Mouse (Mus musculus) granulocyte monocyte progenitor cell, adult 5-6 weeks (primary cell): Measurements from ENCODE around the gene Rnf180. TPM values are rescaled to one million over a fixed set of nuclear protein-coding genes. Genes with fewer than 3 reads are reported as not detected.

Experiments
- ATAC-seq: replicated peaks from 2 replicates; pipeline ENCODE4 v1.8.0; 2016; ENCODE audit warnings: mild to moderate bottlenecking, moderate TSS enrichment, inconsistent platforms; ENCODE audit not compliant: poor library complexity, severe bottlenecking
- total RNA-seq, 2 experiments: library from RNA; stranded (forward) in 1 of 2; stranded (reverse) in 1 of 2; fragments of 200-712, 200-1000 nt in 1 of 2; fragments of >200 nt in 1 of 2; fragmentation: Nextera tagmentation in 1 of 2; gene quantifications; 2 replicates each; pipeline ENCODE4 v1.2.3; 2014 to 2017

Rnf180 gene
- total RNA-seq, 2 experiments from 2014 or later = 2.9 to 3.7 TPM

GRCm38 (mm10) chr13:105256757-105257433, 37.7 kb downstream of the Rnf180 start:
- ATAC-seq = no peak

- ATAC-seq = no peak
These were observed 43.8 kb downstream of the Rnf180 start for GRCm38 (mm10) chr13:105250767-105251166.

- no peak for ATAC-seq
These were observed 44.4 kb downstream of the Rnf180 start for GRCm38 (mm10) chr13:105250264-105250663.

GRCm38 (mm10) chr13:105249599-105249998, 45.0 kb downstream of the Rnf180 start:
- ATAC-seq = no peak

GRCm38 (mm10) chr13:105247691-105248090, 46.9 kb downstream of the Rnf180 start:
- ATAC-seq = no peak

- ATAC-seq = no peak
These were observed 53.8 kb downstream of the Rnf180 start for GRCm38 (mm10) chr13:105240810-105241209.

DNA sequence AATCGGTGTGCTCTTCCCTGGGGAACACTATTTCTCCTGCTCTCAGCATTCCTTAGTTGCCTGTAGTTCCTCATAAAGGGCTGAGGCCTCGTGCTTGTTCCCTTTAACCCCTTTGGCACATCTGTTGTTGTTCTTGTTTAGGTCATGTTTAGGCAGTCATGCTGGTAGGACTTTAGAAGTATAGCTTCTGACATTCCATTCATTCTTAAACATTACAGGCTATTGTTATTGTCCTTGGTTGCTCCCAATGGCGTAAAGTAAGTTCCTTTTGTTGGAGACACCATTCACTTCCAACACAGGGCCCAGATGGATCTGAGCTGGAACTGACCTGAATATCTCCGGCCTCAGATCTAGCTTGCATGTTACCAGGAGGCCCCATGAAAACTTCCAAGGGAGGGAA, 67.5 kb downstream of the Rnf180 start:
- no peak for ATAC-seq

GRCm38 (mm10) chr13:105224048-105224447, 70.6 kb downstream of the Rnf180 start:
- no peak for ATAC-seq

GRCm38 (mm10) chr13:105223147-105223546, 71.5 kb downstream of the Rnf180 start:
- peak; percentile 59 for ATAC-seq

DNA sequence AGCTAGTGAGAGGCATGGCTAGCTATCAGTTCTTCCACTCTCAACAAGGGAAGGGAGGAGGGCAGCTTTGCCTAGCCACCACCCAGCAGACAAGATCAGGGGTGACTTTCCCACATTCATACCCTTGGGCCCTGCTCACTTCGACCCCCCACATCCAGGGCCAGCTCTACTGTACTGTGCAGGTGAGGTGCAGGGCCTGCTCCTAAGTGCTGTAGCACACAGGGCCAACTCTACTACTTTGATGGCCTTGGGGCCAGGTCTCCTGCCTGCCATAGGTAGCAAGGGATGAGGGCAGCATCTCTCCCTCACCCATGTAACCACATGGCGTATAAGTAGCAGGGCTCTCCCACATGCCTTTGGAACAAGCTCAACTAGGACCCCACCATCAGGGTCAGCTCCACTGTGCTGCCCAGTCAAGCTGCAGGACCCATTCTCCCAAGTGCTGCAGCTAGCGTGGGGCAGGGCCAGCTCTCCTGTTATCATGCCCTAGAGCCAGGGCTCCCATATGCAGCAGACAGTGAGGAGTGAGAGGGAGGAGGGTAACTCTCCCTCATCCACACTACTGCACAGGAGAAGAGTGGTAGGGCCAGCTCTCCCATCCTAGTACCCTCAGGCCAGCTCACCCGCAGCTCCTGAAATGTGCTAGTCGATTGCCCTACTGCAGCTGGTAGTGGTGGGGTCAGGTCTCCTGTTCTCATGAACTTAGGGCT, 72.4 kb downstream of the Rnf180 start:
- 0 out of 2 replicates have a peak, but pooled peaks have one; percentile 12 for ATAC-seq

DNA sequence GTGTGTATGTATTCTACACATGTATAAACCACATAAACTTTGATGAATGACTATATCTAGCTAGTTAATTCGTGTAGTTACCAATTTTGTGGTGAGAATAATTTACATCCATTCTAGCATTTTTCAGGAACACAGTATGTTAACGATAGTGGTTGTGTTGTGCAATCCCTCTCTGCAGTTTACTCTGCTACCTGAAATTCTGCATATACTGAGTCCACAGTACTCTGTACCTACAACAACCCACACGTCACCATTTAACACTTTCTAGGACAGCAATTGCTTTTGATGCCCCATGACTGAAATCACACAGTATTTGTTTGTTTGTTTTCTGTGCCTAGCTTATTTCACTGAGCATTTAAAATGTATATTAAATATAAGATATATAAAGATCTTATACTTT, 83.9 kb downstream of the Rnf180 start:
- no peak for ATAC-seq

- ATAC-seq = peak; percentile 17; the same call in 1 of the 2 replicates
These were observed 90.8 kb downstream of the Rnf180 start for GRCm38 (mm10) chr13:105203851-105204250.

GRCm38 (mm10) chr13:105198658-105199057, 96.0 kb downstream of the Rnf180 start:
- no peak for ATAC-seq

GRCm38 (mm10) chr13:105198028-105198427, 96.6 kb downstream of the Rnf180 start:
- ATAC-seq = peak; percentile 62

DNA sequence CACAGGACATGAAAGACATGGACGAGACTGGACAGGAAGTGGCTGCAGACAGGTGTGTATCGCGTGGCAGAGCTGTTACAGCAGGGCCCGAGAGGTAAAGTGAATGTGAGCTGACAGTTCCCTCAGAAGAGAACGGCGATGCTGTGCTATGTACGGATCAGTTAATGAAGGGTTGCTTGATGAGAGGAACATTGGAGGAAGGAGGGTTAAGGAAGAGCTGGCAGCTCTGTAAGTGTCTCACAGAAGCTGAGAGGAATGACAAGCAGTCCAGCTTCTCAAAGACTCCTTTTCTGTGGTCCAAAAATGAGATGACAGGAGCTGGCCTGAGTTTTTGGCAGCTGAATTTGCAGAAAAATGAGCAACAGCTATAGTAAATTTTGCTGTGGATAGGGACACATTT, 101.0 kb downstream of the Rnf180 start:
- ATAC-seq = no peak

DNA sequence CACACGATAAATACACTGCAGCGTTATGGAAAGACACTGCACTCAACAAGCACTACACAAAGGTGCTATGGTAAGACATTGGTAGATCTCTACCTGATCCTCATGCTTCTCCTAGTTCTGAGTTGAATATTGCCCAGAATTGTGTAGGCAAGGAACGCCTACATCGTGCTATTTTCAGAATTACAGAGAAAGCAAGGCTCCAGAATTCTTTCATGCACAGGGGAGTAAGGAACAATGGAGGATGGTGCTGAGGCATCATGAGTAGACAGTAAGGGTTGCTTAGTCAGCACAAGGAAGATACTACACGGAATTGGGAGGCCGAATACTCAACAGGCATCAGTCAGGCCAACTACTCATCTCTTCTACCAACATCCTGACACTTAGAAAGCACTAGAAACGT, 105.9 kb downstream of the Rnf180 start:
- no peak for ATAC-seq

GRCm38 (mm10) chr13:105180781-105181180, 113.8 kb downstream of the Rnf180 start:
- no peak for ATAC-seq

DNA sequence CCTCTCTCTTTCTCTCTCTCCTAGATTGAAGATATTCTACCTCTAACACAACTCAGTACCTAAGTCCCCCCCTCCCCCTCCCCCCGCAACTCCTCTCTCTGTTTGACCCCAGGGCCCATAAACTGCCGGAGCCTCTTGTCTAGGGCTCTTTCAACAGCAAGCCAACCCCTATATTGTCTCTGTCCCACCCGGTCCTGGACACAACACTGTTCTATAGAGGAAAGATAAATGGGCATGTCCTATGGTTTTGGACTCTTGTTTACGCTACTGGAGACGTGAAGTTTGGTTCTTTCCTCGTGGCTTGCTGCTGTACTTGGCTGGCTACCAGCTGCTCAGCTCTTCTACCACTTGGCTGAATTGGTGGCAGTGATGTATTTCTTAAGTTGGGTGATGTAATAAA, 129.2 kb downstream of the Rnf180 start:
- ATAC-seq = no peak

DNA sequence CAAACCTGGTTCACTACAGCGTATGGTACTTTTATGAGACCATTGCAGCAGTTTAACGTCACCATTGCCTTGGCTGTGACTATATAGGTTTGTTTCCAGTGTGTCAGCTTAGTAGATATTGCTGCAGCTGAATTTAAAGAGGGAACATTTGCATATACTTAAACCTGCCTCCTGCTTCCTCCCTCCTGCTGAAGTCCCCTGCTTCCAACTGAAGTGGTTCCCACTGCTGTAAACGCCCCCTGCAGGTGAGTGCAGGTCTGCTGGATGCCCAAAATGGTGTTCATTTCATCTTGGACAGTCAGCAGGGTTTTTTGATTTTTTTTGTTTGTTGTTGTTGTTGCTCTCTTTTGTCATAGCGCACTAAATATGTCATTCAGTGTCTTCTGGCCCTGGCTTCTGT, 140.7 kb downstream of the Rnf180 start:
- peak; percentile 90 for ATAC-seq

DNA sequence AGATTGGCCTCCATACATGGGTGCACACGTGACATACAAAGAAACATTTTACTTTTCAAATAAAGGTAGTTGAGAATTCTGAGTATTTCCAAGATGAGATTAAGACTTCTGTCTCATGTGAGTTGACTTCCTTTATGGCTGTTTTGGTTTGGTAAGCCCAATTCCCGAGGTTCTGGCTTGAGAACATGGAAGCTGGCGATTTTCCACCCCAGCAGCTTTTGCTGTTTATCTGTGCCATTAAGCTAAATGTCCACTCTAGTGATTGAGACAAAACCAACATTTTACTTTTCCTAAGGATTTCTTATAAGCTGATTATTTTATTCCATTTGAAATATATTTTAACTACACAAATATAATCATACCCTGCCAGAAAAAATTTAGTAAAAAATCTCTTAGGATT, 144.6 kb downstream of the Rnf180 start:
- no peak for ATAC-seq

GRCm38 (mm10) chr13:105147795-105148418, 146.7 kb downstream of the Rnf180 start:
- peak; percentile 94 for ATAC-seq
